Mouse (Mus musculus) c-Kit-negative CD71-positive TER-119-positive erythroid progenitor cells, embryonic 14.5 days (primary cell): Measurements from ENCODE around the gene Arhgap33.
"Not testable (repeated sequence)": the region's sequence is repeated elsewhere in the genome, so short reads cannot be mapped to it uniquely, and the experiment has no call there.

Experiments
- DNase-seq: peaks from one replicate; pipeline ENCODE4 v3.0.0-alpha.2; 2013; ENCODE audit warnings: low read depth, low spot score

Arhgap33 gene

DNA sequence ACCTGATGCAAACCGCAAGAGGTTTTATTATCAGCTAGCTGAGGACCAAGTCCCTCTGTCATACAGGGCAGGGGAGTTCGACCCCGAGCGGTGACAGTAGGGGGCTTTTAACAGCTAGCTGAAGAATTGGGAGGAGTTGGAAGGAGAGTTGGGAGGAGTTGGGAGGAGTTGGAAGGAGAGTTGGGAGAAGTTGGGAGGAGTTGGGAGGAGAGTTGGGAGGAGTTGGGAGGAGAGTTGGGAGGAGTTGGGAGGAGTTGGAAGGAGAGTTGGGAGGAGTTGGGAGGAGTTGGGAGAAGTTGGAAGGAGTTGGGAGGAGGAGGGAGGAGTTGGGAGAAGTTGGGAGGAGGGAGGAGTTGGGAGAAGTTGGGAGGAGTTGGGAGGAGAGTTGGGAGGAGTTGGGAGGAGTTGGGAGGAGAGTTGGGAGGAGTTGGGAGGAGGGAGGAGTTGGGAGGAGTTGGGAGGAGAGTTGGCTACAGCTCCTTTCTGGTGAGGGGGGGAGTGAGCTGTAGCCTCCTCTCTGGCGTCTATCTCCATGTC is 39.3 kb downstream of the Arhgap33 start:
- not testable (repeated sequence) for DNase-seq

DNA sequence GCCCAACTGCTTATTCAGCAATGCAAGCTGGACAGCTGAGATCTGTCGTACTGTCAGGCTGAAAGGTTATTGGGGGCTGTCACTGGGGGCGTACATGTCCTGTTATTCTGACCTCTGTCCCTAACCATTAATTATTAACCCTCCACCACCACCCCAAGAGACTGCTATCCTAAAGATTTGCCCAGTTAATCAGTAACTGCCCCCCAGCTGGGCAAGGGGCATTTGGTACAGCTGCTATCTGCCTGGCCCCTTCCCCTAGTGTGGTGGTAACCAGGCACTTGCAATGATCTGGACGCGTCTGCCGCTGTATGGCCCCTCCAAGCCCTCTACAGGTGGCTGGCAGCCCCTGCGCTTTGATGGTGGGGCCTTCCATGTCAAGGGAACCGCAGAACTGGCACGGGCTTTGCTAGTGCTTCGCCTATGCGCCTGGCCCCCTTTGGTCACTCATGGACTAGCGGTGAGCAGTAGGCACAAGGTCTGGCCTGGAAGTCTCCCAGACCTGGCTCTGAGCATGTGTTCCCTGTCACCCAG is 41.4 kb downstream of the Arhgap33 start, which contains the start of gene Prodh2:
Gene Prodh2, plus strand, starts transcription at position 222 of the 531 bp plus-strand sequence.
- no peak for DNase-seq

- DNase-seq, result peak; percentile 54
Measured at GRCm38 (mm10) chr7:30492765-30493164, 42.1 kb downstream of the Arhgap33 start.

DNA sequence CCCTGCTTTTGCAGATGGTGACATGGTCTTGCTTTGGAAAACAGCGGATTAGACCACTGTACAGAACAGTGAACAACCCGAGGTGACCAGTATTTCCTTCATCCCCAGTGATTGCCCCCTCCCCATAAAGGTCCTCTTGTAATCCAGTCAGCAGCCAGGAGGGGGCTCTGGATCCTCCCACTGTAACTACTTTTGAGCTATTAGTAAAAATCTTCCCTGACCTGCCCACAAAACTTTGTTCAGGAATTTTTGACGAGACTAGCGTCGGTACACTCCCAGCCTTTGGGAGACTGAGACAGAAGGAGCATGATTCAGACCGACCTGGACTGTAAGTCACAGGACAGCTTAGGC is 43.9 kb downstream of the Arhgap33 start:
- DNase-seq, result no peak

- peak; percentile 41 for DNase-seq
Measured at GRCm38 (mm10) chr7:30490251-30490956, 44.5 kb downstream of the Arhgap33 start.

DNA sequence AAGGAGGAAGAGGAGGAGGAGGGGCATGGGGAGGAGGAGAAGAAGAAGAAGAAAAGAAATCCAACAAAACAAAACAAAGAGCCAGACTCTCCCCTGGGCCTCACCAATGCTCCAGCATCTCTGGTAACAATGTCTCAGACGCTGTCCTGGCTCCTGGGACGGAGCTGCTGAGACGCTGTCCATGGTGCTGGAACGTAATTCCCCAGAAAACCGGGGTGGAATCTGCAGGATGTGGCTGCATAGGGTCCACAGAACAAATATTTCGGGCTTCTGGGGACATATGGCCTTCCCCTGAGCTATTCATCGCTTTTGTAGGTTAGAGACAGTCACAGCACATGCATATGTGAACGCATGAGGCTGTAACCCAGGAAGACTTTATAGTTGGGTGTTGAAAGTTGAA is 50.6 kb downstream of the Arhgap33 start:
- no peak for DNase-seq

DNA sequence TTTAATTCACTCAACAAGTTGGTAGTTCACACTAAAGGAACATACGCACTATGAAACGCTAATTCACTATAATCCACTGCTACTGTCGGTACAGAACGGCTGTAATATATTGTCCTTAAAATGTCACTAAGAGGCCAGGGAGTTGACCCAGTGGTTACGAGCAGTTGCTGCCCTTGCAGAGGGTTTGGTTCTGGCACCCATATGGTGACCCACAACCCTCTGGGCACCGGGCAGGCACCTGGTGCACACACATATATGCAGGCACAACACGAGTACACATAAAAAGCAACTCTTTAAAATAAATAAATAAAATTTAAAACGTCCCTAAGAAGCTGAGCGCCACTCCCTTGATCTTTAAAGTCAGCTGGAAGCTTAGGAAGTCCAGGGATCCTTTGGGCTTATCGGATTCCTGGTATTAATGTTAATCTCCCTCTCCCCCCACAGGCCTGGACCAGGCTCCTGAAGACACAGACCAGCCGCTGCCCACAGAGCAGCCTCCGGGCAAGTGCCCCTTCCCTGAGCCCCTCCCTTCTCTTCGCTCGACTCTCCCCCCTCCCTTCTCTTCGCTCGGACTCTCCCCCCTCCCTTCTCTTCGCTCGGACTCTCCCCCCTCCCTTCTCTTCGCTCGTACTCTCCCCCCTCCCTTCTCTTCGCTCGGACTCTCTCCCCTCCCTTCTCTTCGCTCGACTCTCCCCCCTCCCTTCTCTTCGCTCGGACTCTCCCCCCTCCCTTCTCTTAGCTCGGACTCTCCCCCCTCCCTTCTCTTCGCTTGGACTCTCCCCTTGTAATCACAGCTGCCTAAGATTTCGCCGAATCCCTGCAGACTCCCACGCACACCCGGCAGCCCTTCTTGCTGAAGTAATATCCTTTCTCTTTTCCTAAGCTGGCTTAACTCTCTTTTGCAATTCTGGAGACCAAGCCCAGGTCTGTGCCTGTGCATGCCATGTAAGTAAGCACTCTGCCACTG is 57.2 kb downstream of the Arhgap33 start:
- DNase-seq, result no peak

DNA sequence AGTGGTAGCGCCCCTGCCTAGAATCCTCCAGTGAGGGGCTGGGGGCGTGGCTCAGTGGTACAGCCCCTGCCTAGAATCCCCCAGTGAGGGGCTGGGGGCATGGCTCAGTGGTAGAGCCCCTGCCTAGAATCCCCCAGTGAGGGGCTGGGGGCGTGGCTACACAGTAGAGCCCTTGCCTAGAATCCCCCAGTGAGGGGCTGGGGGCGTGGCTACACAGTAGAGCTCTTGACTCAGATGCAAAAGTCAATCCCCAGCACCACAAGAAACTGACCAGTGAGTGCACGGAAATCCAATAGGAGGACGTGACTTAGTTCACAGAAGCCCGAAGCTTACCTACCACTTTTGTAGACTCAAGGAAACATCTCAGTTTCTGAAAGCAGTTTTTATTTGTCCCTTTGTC is 58.7 kb downstream of the Arhgap33 start:
- DNase-seq, result not testable (repeated sequence)

DNA sequence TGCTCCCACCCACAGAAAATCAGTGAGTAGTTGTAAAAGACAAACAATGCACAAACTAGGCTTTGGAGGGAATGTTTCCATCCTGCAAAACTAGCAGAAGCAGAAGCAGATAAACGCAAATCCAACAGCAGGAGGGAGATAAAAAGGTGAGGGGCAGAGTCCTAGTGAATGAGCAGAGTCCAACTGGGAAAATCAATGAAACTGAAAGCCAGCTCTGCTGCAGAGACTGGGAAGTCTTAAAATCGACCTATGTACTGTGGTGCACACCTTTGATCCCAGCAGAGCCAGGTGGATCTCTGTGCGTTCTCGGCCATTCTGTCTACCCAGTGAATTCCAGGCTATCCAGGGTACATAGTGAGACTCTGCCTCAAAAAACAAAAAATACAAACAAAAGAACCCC is 59.9 kb downstream of the Arhgap33 start:
- no peak for DNase-seq

DNA sequence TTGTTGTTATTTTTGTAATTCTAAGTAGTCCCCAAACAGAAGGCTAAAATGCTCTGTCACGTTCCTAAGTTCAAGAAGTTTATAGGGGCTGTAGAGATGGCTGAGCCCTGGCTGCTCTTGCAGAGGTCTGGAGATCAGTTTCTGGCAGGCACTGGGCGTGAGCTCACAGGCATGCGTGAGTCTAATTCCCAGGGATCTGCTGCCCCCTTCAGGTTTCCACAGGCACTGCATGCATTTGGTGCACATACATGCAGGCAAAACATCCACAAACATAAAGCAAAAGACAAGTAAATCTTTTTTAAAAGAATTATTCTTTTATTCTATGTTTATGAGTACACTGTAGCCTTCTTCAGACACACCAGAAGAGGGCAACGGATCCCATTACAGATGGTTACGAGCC is 62.4 kb downstream of the Arhgap33 start:
- peak; percentile 8 for DNase-seq
